Mouse (Mus musculus) cerebellum, adult 2 months (tissue): ENCODE data around the gene Olfr976. TPM values are rescaled to one million over a fixed set of nuclear protein-coding genes. Genes with fewer than 3 reads are reported as not detected.

Experiments used
- DNase-seq, 2 experiments: peaks; one replicate each; pipeline ENCODE4 v3.0.0; 2021
- H3K27ac ChIP-seq: fragments of 200-500 bp; 2 replicates; pipeline ENCODE4 v1.5.1; 2012; ENCODE audit warnings: low read length, control low read depth, inconsistent platforms; ENCODE audit not compliant: insufficient read depth
- H3K27me3 ChIP-seq: fragments of 200-500 bp; 2 replicates; pipeline ENCODE4 v1.6.1; 2012; ENCODE audit warnings: inconsistent platforms, mild to moderate bottlenecking, low read length, moderate library complexity; ENCODE audit not compliant: control insufficient read depth, insufficient read depth
- H3K4me1 ChIP-seq: fragments of 200-500 bp; 2 replicates; pipeline ENCODE4 v1.6.1; 2011; ENCODE audit warnings: low read length; ENCODE audit not compliant: control insufficient read depth, insufficient read depth
- H3K4me3 ChIP-seq: fragments of 200-500 bp; replicated peaks from 2 replicates; pipeline ENCODE3; 2011; ENCODE audit warnings: mild to moderate bottlenecking, low read depth, low read length, control low read depth; ENCODE audit not compliant: insufficient read depth
- CTCF ChIP-seq: fragments of 200-500 bp; IDR thresholded peaks from 2 replicates; pipeline ENCODE4 v1.5.1; 2011; ENCODE audit warnings: low read depth, mild to moderate bottlenecking, control low read depth, low read length, moderate library complexity, borderline replicate concordance; ENCODE audit not compliant: insufficient read depth
- POLR2A ChIP-seq: fragments of 200-500 bp; IDR thresholded peaks from 2 replicates; pipeline ENCODE4 v1.6.1; 2011; ENCODE audit warnings: low read length, control low read depth, borderline replicate concordance; ENCODE audit not compliant: insufficient read depth
- WGBS: fragments of 180-500 bp; shearing (Covaris S2); methylation state at CpG from one replicate; pipeline ENCODE4 v1.1.7; 2018; 5-methylcytosine and 5-hydroxymethylcytosine counted together
- polyA plus RNA-seq: library from polyadenylated mRNA; depleted of rRNA; stranded (reverse); fragments of >200 nt; gene quantifications from 2 replicates; pipeline ENCODE4 v1.2.3, GENCODE M21; 2012; rRNA removed

The Olfr976 gene
- polyA plus RNA-seq, 1 experiment = not detected

- H3K4me1 ChIP-seq = no peaks in the 10 kb centered on the region
- H3K4me3 ChIP-seq = no peak overlapping the region
- H3K27me3 ChIP-seq = no peaks in the 10 kb centered on the region
- DNase-seq = no peak
- no peak for TF ChIP-seq POLR2A
- no peak for TF ChIP-seq CTCF
- H3K27ac ChIP-seq = no peak overlapping the region
- WGBS = 80% methylated on average over 3 of the region's 3 CpGs
Measured at GRCm38 (mm10) chr9:39909939-39910338, 51.0 kb downstream of the Olfr976 start.

GRCm38 (mm10) chr9:39907036-39907435, 53.9 kb downstream of the Olfr976 start, which contains the start of gene Olfr229:
Olfr229 (plus strand) TSS chr9:39907336.
- DNase-seq = no peak
- no peaks in the 10 kb centered on the region for H3K27me3 ChIP-seq
- no peak within 1 kb of the TSS for H3K27ac ChIP-seq
- no peaks in the 10 kb centered on the region for H3K4me1 ChIP-seq
- no peak within 1 kb of the TSS for H3K4me3 ChIP-seq
- TF ChIP-seq POLR2A (no peak), CTCF (no peak)
- 77% methylated on average over 2 of the region's 2 CpGs for WGBS

DNA sequence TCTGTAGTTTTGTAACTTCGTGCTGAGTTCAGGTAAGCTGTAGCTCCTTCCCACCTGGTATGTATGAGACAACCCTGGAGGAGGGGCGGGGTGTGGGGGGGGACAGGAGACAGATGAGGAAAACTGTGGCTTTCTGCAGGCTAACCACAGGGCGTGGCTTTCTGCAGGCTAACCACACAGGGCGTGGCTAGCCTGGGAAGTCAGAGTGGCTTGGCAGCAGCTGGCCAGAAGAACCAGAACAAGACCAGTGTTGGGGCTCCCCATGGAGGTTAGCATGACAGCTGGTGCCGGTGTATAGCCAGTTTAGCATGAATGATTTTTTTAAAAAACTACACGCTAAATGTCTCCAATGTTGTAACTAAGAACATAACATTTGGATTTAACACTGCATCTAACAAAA, 55.8 kb downstream of the Olfr976 start:
- 53% methylated on average over 6 of the region's 6 CpGs for WGBS
- no peaks in the 10 kb centered on the region for H3K4me1 ChIP-seq
- DNase-seq = no peak
- TF ChIP-seq CTCF = no peak
- no peak for TF ChIP-seq POLR2A
- no peaks in the 10 kb centered on the region for H3K27me3 ChIP-seq
- no peak overlapping the region for H3K4me3 ChIP-seq
- H3K27ac ChIP-seq = no peak overlapping the region

Other genes starting within 250 kb of the Olfr976 start
- gene Olfr965, start 249.8 kb downstream of the Olfr976 start, polyA plus RNA-seq = not detected in 2 replicates
- gene Olfr150, start 230.2 kb downstream of the Olfr976 start, polyA plus RNA-seq = not detected in 2 replicates
- not detected in 2 replicates for gene Olfr967, start 214.9 kb downstream of the Olfr976 start, polyA plus RNA-seq
- gene Olfr968, start 177.9 kb downstream of the Olfr976 start, polyA plus RNA-seq = not detected in 2 replicates
- gene Olfr969, start 170.2 kb downstream of the Olfr976 start, polyA plus RNA-seq = not detected in 2 replicates
- gene Olfr970, start 152.3 kb downstream of the Olfr976 start, polyA plus RNA-seq = not detected in 2 replicates
- gene Olfr971, start 124.3 kb downstream of the Olfr976 start, polyA plus RNA-seq = not detected in 2 replicates
- gene Olfr972, start 94.7 kb downstream of the Olfr976 start, polyA plus RNA-seq = not detected in 2 replicates
- gene Olfr229, start 53.8 kb downstream of the Olfr976 start, polyA plus RNA-seq = not detected in 2 replicates
- not detected in 2 replicates for gene Olfr974, start 23.6 kb downstream of the Olfr976 start, polyA plus RNA-seq
- gene Olfr975, start 9.1 kb downstream of the Olfr976 start, polyA plus RNA-seq = not detected in 2 replicates
- gene Olfr978, start 31.0 kb upstream of the Olfr976 start, polyA plus RNA-seq = not detected in 2 replicates
- not detected in 2 replicates for gene Olfr979, start 42.3 kb upstream of the Olfr976 start, polyA plus RNA-seq
- gene Olfr980, start 48.4 kb upstream of the Olfr976 start, polyA plus RNA-seq = not detected in 2 replicates
- not detected in 2 replicates for gene Olfr981, start 60.3 kb upstream of the Olfr976 start, polyA plus RNA-seq
- gene Olfr982, start 112.7 kb upstream of the Olfr976 start, polyA plus RNA-seq = not detected in 2 replicates
- gene Olfr983, start 132.5 kb upstream of the Olfr976 start, polyA plus RNA-seq = not detected in 2 replicates
- not detected in 2 replicates for gene Olfr984, start 153.1 kb upstream of the Olfr976 start, polyA plus RNA-seq
- gene Olfr985, start 169.1 kb upstream of the Olfr976 start, polyA plus RNA-seq = 0.10 TPM in 1 of 2 replicates, not detected in the other
- gene Tmem225, start 187.0 kb upstream of the Olfr976 start, polyA plus RNA-seq = not detected in 2 replicates
- gene Olfr986, start 219.8 kb upstream of the Olfr976 start, polyA plus RNA-seq = not detected in 2 replicates
- gene Zfp202, start 231.2 kb upstream of the Olfr976 start, polyA plus RNA-seq = 2.8 TPM in 2 replicates